Mouse (Mus musculus): Measurements from ENCODE around the gene Kifap3. TPM values are rescaled to one million over a fixed set of nuclear protein-coding genes. Genes with fewer than 3 reads are reported as not detected.
A peak's percentile ranks its signal among the peaks of the same experiment; 100 is the strongest.
"Not testable (repeated sequence)": the region's sequence is repeated elsewhere in the genome, so short reads cannot be mapped to it uniquely, and the experiment has no call there.

Kifap3 gene
- 10 to 100 TPM; 19.2 to 21.3 TPM for total RNA-seq (2021)
- polyA plus RNA-seq (2012; rRNA removed): 6.5 and 12.3 TPM in 2 replicates
- long read RNA-seq, full-length matches to known transcripts: 21 of 27 reads
- long read RNA-seq, partial matches to known transcripts: 5 of 27 reads
- long read RNA-seq, other reads (novel, unspliced or antisense): 1 of 27 reads

GRCm38 (mm10) chr1:163779336-163780115, at the start of gene Kifap3:
Gene Kifap3 (plus strand): TSS chr1:163779583.
- H3K27ac ChIP-seq: peak within 1 kb of the TSS; percentile 75
- 2% methylated on average over 48 of the region's 48 CpGs for WGBS
- intact Hi-C loops (cut with DNase I): loop anchor here (10.0 kb wide), 2 partner anchors 145 to 215 kb away; partner anchors contain the start of genes BC055324, Mettl18 and Scyl3

GRCm38 (mm10) chr1:163731166-163731565, 48.2 kb upstream of the Kifap3 start:
- DNase-seq; H3K27me3 ChIP-seq (ENCODE audit: control insufficient read depth, insufficient read depth, low read length); intact Hi-C loops (cut with DNase I); H3K4me1 ChIP-seq (ENCODE audit: control insufficient read depth, insufficient read depth, low read length); H3K4me3 ChIP-seq; H3K36me3 ChIP-seq (ENCODE audit: control insufficient read depth, insufficient read depth, low read length); H3K27ac ChIP-seq; H3K79me2 ChIP-seq (replicated peaks; ENCODE audit: control insufficient read depth, insufficient read depth, low read length); H3K9ac ChIP-seq (ENCODE audit: low read depth, low read length): not testable (repeated sequence)
- 93% methylated on average over 10 of the region's 10 CpGs for WGBS

More at GRCm38 (mm10) chr1:163779336-163780115, at the start of gene Kifap3:
- 0 out of 2 replicates have a peak, but pooled peaks have one; percentile 20 for TF ChIP-seq POLR2A (IDR thresholded peaks at IDR 0.05; ENCODE audit: insufficient read depth, low read depth, low read length)
- TF ChIP-seq EP300 (IDR thresholded peaks at IDR 0.05; ENCODE audit: insufficient read depth, low read depth, low read length): peak; percentile 86; the same call in 1 of the 2 replicates
- TF ChIP-seq CTCF (IDR thresholded peaks at IDR 0.05): peak; percentile 94
- Histone ChIP-seq H3K36me3 (ENCODE audit: control insufficient read depth, insufficient read depth, low read length) (no peaks in the 10 kb centered on the region), H3K79me2 (replicated peaks; ENCODE audit: control insufficient read depth, insufficient read depth, low read length) (no peaks in the 10 kb centered on the region), H3K9ac (ENCODE audit: low read depth, low read length) (peak within 1 kb of the TSS; percentile 88), H3K4me1 (ENCODE audit: control insufficient read depth, insufficient read depth, low read length) (no peaks in the 10 kb centered on the region; the same call in 1 of the 2 replicates), H3K4me3 (peak within 1 kb of the TSS; percentile 73), H3K27me3 (ENCODE audit: control insufficient read depth, insufficient read depth, low read length) (no peaks in the 10 kb centered on the region)
- peak; percentile 96 to 99 for DNase-seq

GRCm38 (mm10) chr1:163736441-163737238, 42.7 kb upstream of the Kifap3 start:
- no peaks in the 10 kb centered on the region for H3K4me1 ChIP-seq (ENCODE audit: control insufficient read depth, insufficient read depth, low read length)
- H3K9ac ChIP-seq (ENCODE audit: low read depth, low read length): no peak overlapping the region
- 78% methylated on average over 10 of the region's 10 CpGs for WGBS
- H3K79me2 ChIP-seq (replicated peaks; ENCODE audit: control insufficient read depth, insufficient read depth, low read length): no peaks in the 10 kb centered on the region
- H3K27ac ChIP-seq: no peak overlapping the region
- TF ChIP-seq POLR2A (IDR thresholded peaks at IDR 0.05; ENCODE audit: insufficient read depth, low read depth, low read length) (no peak), CTCF (IDR thresholded peaks at IDR 0.05) (no peak)
- no peak for DNase-seq
- H3K36me3 ChIP-seq (ENCODE audit: control insufficient read depth, insufficient read depth, low read length): no peaks in the 10 kb centered on the region
- intact Hi-C loops (cut with DNase I): no loop called here
- no peaks in the 10 kb centered on the region for H3K27me3 ChIP-seq (ENCODE audit: control insufficient read depth, insufficient read depth, low read length)
- H3K4me3 ChIP-seq: no peak overlapping the region

DNA sequence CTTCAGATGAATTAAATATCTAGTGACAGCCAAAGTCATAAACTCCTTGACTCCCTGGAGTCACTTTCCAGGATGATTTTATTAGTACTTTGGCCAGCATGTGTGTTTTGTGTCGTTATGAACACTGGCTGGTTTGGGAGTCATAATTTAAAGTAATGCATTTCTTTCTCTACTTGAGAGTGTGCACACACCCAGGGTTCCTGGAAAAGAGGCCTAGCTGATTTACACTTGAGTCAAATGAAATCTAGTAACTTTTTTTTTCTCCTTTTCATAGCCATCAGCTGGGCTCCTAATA, 42.2 kb upstream of the Kifap3 start:
- no peaks in the 10 kb centered on the region for H3K36me3 ChIP-seq (ENCODE audit: control insufficient read depth, insufficient read depth, low read length)
- no peak for DNase-seq
- no peaks in the 10 kb centered on the region for H3K79me2 ChIP-seq (replicated peaks; ENCODE audit: control insufficient read depth, insufficient read depth, low read length)
- 59% methylated on average over 1 of the region's 1 CpGs for WGBS
- no peaks in the 10 kb centered on the region for H3K27me3 ChIP-seq (ENCODE audit: control insufficient read depth, insufficient read depth, low read length)
- H3K9ac ChIP-seq (ENCODE audit: low read depth, low read length): no peak overlapping the region
- TF ChIP-seq POLR2A (IDR thresholded peaks at IDR 0.05; ENCODE audit: insufficient read depth, low read depth, low read length): no peak
- no peak for TF ChIP-seq EP300 (IDR thresholded peaks at IDR 0.05; ENCODE audit: insufficient read depth, low read depth, low read length)
- no peak for TF ChIP-seq CTCF (IDR thresholded peaks at IDR 0.05)
- H3K4me1 ChIP-seq (ENCODE audit: control insufficient read depth, insufficient read depth, low read length): no peaks in the 10 kb centered on the region
- intact Hi-C loops (cut with DNase I): no loop called here
- no peak overlapping the region for H3K4me3 ChIP-seq
- H3K27ac ChIP-seq: no peak overlapping the region

GRCm38 (mm10) chr1:163751360-163751992, 27.9 kb upstream of the Kifap3 start:
- Histone ChIP-seq H3K79me2 (replicated peaks; ENCODE audit: control insufficient read depth, insufficient read depth, low read length) (no peaks in the 10 kb centered on the region), H3K4me3 (no peak overlapping the region), H3K27me3 (ENCODE audit: control insufficient read depth, insufficient read depth, low read length) (no peaks in the 10 kb centered on the region), H3K27ac (no peak overlapping the region), H3K9ac (ENCODE audit: low read depth, low read length) (no peak overlapping the region), H3K4me1 (ENCODE audit: control insufficient read depth, insufficient read depth, low read length) (no peaks in the 10 kb centered on the region), H3K36me3 (ENCODE audit: control insufficient read depth, insufficient read depth, low read length) (no peaks in the 10 kb centered on the region)
- TF ChIP-seq EP300 (IDR thresholded peaks at IDR 0.05; ENCODE audit: insufficient read depth, low read depth, low read length) (no peak), CTCF (IDR thresholded peaks at IDR 0.05) (no peak), POLR2A (IDR thresholded peaks at IDR 0.05; ENCODE audit: insufficient read depth, low read depth, low read length) (no peak)
- intact Hi-C loops (cut with DNase I): no loop called here
- DNase-seq: no peak
- 54% methylated on average over 4 of the region's 4 CpGs for WGBS

All from heart, adult 2 months (tissue).